ENCODE assay signal across 1 mouse cellular context in genomic region chr1:69825635-69826034, GRCm38 (mm10). TPM values are rescaled to one million over a fixed set of nuclear protein-coding genes. Genes with fewer than 3 reads are reported as not detected.
"Had no signal": no experiment of that assay in that cellular context is flagged by ENCODE, and none has a peak within 500 bp of the region (broad histone marks: within the 10 kb centered on the region; RNA-seq: fewer than 3 reads in every experiment).

No protein-coding gene starts in this region.

RNA-seq across cellular contexts. Expression of gene Spag16, which starts 1.1 kb away (rescaled TPM):
- polyA plus RNA-seq: large intestine, adult 2 months had no signal
